Mouse (Mus musculus): ENCODE measurements at regions not wholly inside any gene's neighbourhood (a gene's known extent, or its start where the extent isn't known, plus 50 kb on each side); places are given as distances from the start of the nearest gene placed in this dataset.

- Histone ChIP-seq H3K4me2 (replicated peaks) (no peak overlapping the region), H3K27me3 (no peaks in the 10 kb centered on the region), H3K9me3 (no peaks in the 10 kb centered on the region), H3K36me3 (no peaks in the 10 kb centered on the region), H3K27ac (no peak overlapping the region), H3K9ac (no peak overlapping the region), H3K4me3 (no peak overlapping the region), H3K4me1 (no peaks in the 10 kb centered on the region)
- no peak for ATAC-seq (ENCODE audit: low FRiP score, low read depth)
- 71% methylated on average over 3 of the region's 3 CpGs for WGBS
Observed at GRCm38 (mm10) chr12:54280001-54280400, 76.3 kb upstream of the Egln3 start.

GRCm38 (mm10) chr12:54276978-54277537 is 73.4 kb upstream of the Egln3 start:
- ATAC-seq (ENCODE audit: low FRiP score, low read depth): no peak
- Histone ChIP-seq H3K4me1 (no peaks in the 10 kb centered on the region), H3K36me3 (no peaks in the 10 kb centered on the region), H3K27me3 (no peaks in the 10 kb centered on the region), H3K4me3 (no peak overlapping the region), H3K9me3 (no peaks in the 10 kb centered on the region), H3K9ac (no peak overlapping the region), H3K4me2 (replicated peaks) (no peak overlapping the region), H3K27ac (no peak overlapping the region)
- 77% methylated on average over 7 of the region's 7 CpGs for WGBS

GRCm38 (mm10) chr12:54273506-54273905 is 69.8 kb upstream of the Egln3 start:
- 96% methylated on average over 4 of the region's 4 CpGs for WGBS
- Histone ChIP-seq H3K36me3 (no peaks in the 10 kb centered on the region), H3K27me3 (no peaks in the 10 kb centered on the region), H3K9ac (no peak overlapping the region), H3K27ac (no peak overlapping the region), H3K4me3 (no peak overlapping the region), H3K9me3 (no peaks in the 10 kb centered on the region), H3K4me1 (no peaks in the 10 kb centered on the region), H3K4me2 (replicated peaks) (no peak overlapping the region)
- ATAC-seq (ENCODE audit: low FRiP score, low read depth): no peak

GRCm38 (mm10) chr12:54272696-54273095 is 69.0 kb upstream of the Egln3 start:
- Histone ChIP-seq H3K27me3 (no peaks in the 10 kb centered on the region), H3K9ac (no peak overlapping the region), H3K4me1 (no peaks in the 10 kb centered on the region), H3K4me2 (replicated peaks) (no peak overlapping the region), H3K27ac (no peak overlapping the region), H3K36me3 (no peaks in the 10 kb centered on the region), H3K9me3 (no peaks in the 10 kb centered on the region), H3K4me3 (no peak overlapping the region)
- 80% methylated on average over 6 of the region's 6 CpGs for WGBS
- ATAC-seq (ENCODE audit: low FRiP score, low read depth): no peak

- H3K4me1 ChIP-seq: no peaks in the 10 kb centered on the region
- 69% methylated on average over 2 of the region's 2 CpGs for WGBS
- no peak for ATAC-seq (ENCODE audit: low FRiP score, low read depth)
Observed at GRCm38 (mm10) chr12:54272226-54272625, 68.6 kb upstream of the Egln3 start.

GRCm38 (mm10) chr12:54265852-54266251 is 62.2 kb upstream of the Egln3 start:
- H3K4me1 ChIP-seq: peaks cover 12% of the 10 kb centered on the region; the same call in 1 of the 2 replicates
- 0 out of 2 replicates have a peak, but pooled peaks cover 4% of the 10 kb centered on the region for H3K27me3 ChIP-seq
- H3K36me3 ChIP-seq: no peaks in the 10 kb centered on the region
- ATAC-seq (ENCODE audit: low FRiP score, low read depth): no peak
- H3K27ac ChIP-seq: no peak overlapping the region
- no peak overlapping the region for H3K4me3 ChIP-seq
- no peak overlapping the region for H3K9ac ChIP-seq
- 93% methylated on average over 3 of the region's 3 CpGs for WGBS
- H3K4me2 ChIP-seq (replicated peaks): no peak overlapping the region
- no peaks in the 10 kb centered on the region for H3K9me3 ChIP-seq

More at GRCm38 (mm10) chr12:54272226-54272625, 68.6 kb upstream of the Egln3 start:
- Histone ChIP-seq H3K27ac (no peak overlapping the region), H3K4me2 (replicated peaks) (no peak overlapping the region), H3K9ac (no peak overlapping the region), H3K4me3 (no peak overlapping the region), H3K9me3 (no peaks in the 10 kb centered on the region), H3K36me3 (no peaks in the 10 kb centered on the region), H3K27me3 (no peaks in the 10 kb centered on the region)

GRCm38 (mm10) chr12:54264893-54265835 is 61.5 kb upstream of the Egln3 start:
- ATAC-seq (ENCODE audit: low FRiP score, low read depth): no peak
- no peaks in the 10 kb centered on the region for H3K36me3 ChIP-seq
- H3K27ac ChIP-seq: no peak overlapping the region
- no peak overlapping the region for H3K9ac ChIP-seq
- no peak overlapping the region for H3K4me2 ChIP-seq (replicated peaks)
- H3K4me1 ChIP-seq: peaks cover 12% of the 10 kb centered on the region; the same call in 1 of the 2 replicates
- 71% methylated on average over 14 of the region's 14 CpGs for WGBS
- H3K27me3 ChIP-seq: 0 out of 2 replicates have a peak, but pooled peaks cover 4% of the 10 kb centered on the region
- no peaks in the 10 kb centered on the region for H3K9me3 ChIP-seq
- no peak overlapping the region for H3K4me3 ChIP-seq

GRCm38 (mm10) chr12:54264418-54264733 is 60.7 kb upstream of the Egln3 start:
- 0 out of 2 replicates have a peak, but pooled peaks cover 4% of the 10 kb centered on the region for H3K27me3 ChIP-seq
- no peak overlapping the region for H3K9ac ChIP-seq
- ATAC-seq (ENCODE audit: low FRiP score, low read depth): no peak
- H3K36me3 ChIP-seq: no peaks in the 10 kb centered on the region
- no peak overlapping the region for H3K4me3 ChIP-seq
- H3K9me3 ChIP-seq: no peaks in the 10 kb centered on the region
- no peak overlapping the region for H3K4me2 ChIP-seq (replicated peaks)
- H3K27ac ChIP-seq: no peak overlapping the region
- H3K4me1 ChIP-seq: peaks cover 12% of the 10 kb centered on the region; the same call in 1 of the 2 replicates
- 49% methylated on average over 4 of the region's 4 CpGs for WGBS

- no peak overlapping the region for H3K4me2 ChIP-seq (replicated peaks)
- ATAC-seq (ENCODE audit: low FRiP score, low read depth): no peak
- H3K27ac ChIP-seq: no peak overlapping the region
- no peak overlapping the region for H3K9ac ChIP-seq
- peaks cover 12% of the 10 kb centered on the region; the same call in 1 of the 2 replicates for H3K4me1 ChIP-seq
- H3K27me3 ChIP-seq: 0 out of 2 replicates have a peak, but pooled peaks cover 4% of the 10 kb centered on the region
- 60% methylated on average over 13 of the region's 13 CpGs for WGBS
- H3K9me3 ChIP-seq: no peaks in the 10 kb centered on the region
- no peaks in the 10 kb centered on the region for H3K36me3 ChIP-seq
- H3K4me3 ChIP-seq: no peak overlapping the region
Observed at GRCm38 (mm10) chr12:54263733-54264417, 60.2 kb upstream of the Egln3 start.

GRCm38 (mm10) chr12:54262236-54263005 is 58.8 kb upstream of the Egln3 start:
- no peaks in the 10 kb centered on the region for H3K36me3 ChIP-seq
- H3K27me3 ChIP-seq: 0 out of 2 replicates have a peak, but pooled peaks cover 4% of the 10 kb centered on the region
- no peak overlapping the region for H3K27ac ChIP-seq
- no peak overlapping the region for H3K9ac ChIP-seq
- WGBS: 69% methylated on average over 11 of the region's 11 CpGs
- H3K4me2 ChIP-seq (replicated peaks): no peak overlapping the region
- ATAC-seq (ENCODE audit: low FRiP score, low read depth): no peak
- H3K9me3 ChIP-seq: no peaks in the 10 kb centered on the region
- no peak overlapping the region for H3K4me3 ChIP-seq
- peaks cover 16% of the 10 kb centered on the region; the same call in 1 of the 2 replicates for H3K4me1 ChIP-seq

GRCm38 (mm10) chr12:54261426-54261825 is 57.8 kb upstream of the Egln3 start:
- H3K4me2 ChIP-seq (replicated peaks): no peak overlapping the region
- 79% methylated on average over 5 of the region's 5 CpGs for WGBS

More at GRCm38 (mm10) chr12:54261426-54261825, 57.8 kb upstream of the Egln3 start:
- Histone ChIP-seq H3K4me1 (peaks cover 19% of the 10 kb centered on the region; the same call in 1 of the 2 replicates), H3K36me3 (no peaks in the 10 kb centered on the region), H3K27ac (no peak overlapping the region), H3K9ac (no peak overlapping the region), H3K4me3 (no peak overlapping the region), H3K9me3 (no peaks in the 10 kb centered on the region), H3K27me3 (0 out of 2 replicates have a peak, but pooled peaks cover 4% of the 10 kb centered on the region)
- no peak for ATAC-seq (ENCODE audit: low FRiP score, low read depth)

Measured in limb, embryonic 13.5 days (tissue).